Mouse (Mus musculus) heart, postnatal 0 days (tissue): ENCODE results near the gene Rpl18a. TPM values are rescaled to one million over a fixed set of nuclear protein-coding genes. Genes with fewer than 3 reads are reported as not detected.
A peak's percentile ranks its signal among the peaks of the same experiment; 100 is the strongest.

Experiments used
- ATAC-seq: fragments of 200-750 bp; cut with Nextera tagmentation; 2 replicates; pipeline ENCODE4 v1.8.0; 2017; ENCODE audit warnings: low read depth, moderate number of reproducible peaks, moderate library complexity; ENCODE audit not compliant: insufficient read depth
- DNase-seq: peaks from one replicate; pipeline ENCODE4 v3.0.0-alpha.2; 2016; ENCODE audit warnings: low spot score
- H3K27ac ChIP-seq: fragments of 300-500 bp; sonication (generic); 2 replicates; pipeline ENCODE4 v1.5.1; 2014; ENCODE audit warnings: low read depth, mild to moderate bottlenecking
- H3K27me3 ChIP-seq: fragments of 300-500 bp; sonication (generic); 2 replicates; pipeline ENCODE4 v1.6.1; 2014; ENCODE audit warnings: low read length, mixed read lengths; ENCODE audit not compliant: control insufficient read depth, insufficient read depth
- H3K36me3 ChIP-seq: fragments of 300-500 bp; sonication (generic); replicated peaks from 2 replicates; pipeline ENCODE4 v1.6.1; 2014; ENCODE audit warnings: low read length, mixed read lengths; ENCODE audit not compliant: control insufficient read depth, insufficient read depth
- H3K4me1 ChIP-seq: fragments of 300-500 bp; sonication (generic); 2 replicates; pipeline ENCODE4 v1.6.1; 2014; ENCODE audit warnings: antibody characterized with exemption; ENCODE audit not compliant: control insufficient read depth, insufficient read depth
- H3K4me2 ChIP-seq: fragments of 300-500 bp; sonication (generic); 2 replicates; pipeline ENCODE4 v1.6.1; 2014; ENCODE audit warnings: low read depth, mild to moderate bottlenecking, low read length, moderate library complexity
- H3K4me3 ChIP-seq: fragments of 300-500 bp; sonication (generic); 2 replicates; pipeline ENCODE4 v1.5.1; 2014; ENCODE audit warnings: low read depth, low read length
- H3K9ac ChIP-seq: fragments of 300-500 bp; sonication (generic); replicated peaks from 2 replicates; pipeline ENCODE4 v1.6.1; 2014; ENCODE audit warnings: low read depth, low read length, mixed read lengths
- H3K9me3 ChIP-seq: fragments of 300-500 bp; sonication (generic); replicated peaks from 2 replicates; pipeline ENCODE4 v1.6.1; 2016; ENCODE audit warnings: low read length; ENCODE audit not compliant: control insufficient read depth
- CTCF ChIP-seq: IDR thresholded peaks from 2 replicates; pipeline ENCODE4 v1.5.1; 2016; ENCODE audit warnings: antibody characterized with exemption, control low read depth, low read depth
- EP300 ChIP-seq: IDR thresholded peaks from 2 replicates; pipeline ENCODE4 v1.6.1; 2016; ENCODE audit warnings: antibody characterized with exemption, low read depth
- WGBS: fragments of 180-500 bp; shearing (Covaris S2); extraction: QIAGEN DNeasy Blood & Tissue Kit; methylation state at CpG from one replicate; pipeline ENCODE4 v1.1.7; 2014; 5-methylcytosine and 5-hydroxymethylcytosine counted together
- polyA plus RNA-seq: library from polyadenylated mRNA; unstranded; fragments of >200 nt; fragmentation: Nextera tagmentation; extraction: Ambion mirVana; gene quantifications from 2 replicates; pipeline ENCODE4 v1.2.1, GENCODE M21; 2015
- total RNA-seq: library from RNA; depleted of rRNA; stranded (reverse); fragments of >200 nt; gene quantifications from 2 replicates; pipeline ENCODE4 v1.2.3, GENCODE M21; 2014; ENCODE audit warnings: low replicate concordance

Gene Rpl18a
- total and polyA plus RNA-seq, 2 experiments from 2014 or later = 2,186 to 2,523 TPM

GRCm38 (mm10) chr8:70885612-70886011, 11.6 kb downstream of the Rpl18a start:
- Histone ChIP-seq H3K36me3 (no peaks in the 10 kb centered on the region), H3K27ac (no peak overlapping the region), H3K4me2 (no peak overlapping the region), H3K9ac (no peak overlapping the region), H3K4me3 (no peak overlapping the region), H3K27me3 (peaks cover 10% of the 10 kb centered on the region), H3K9me3 (no peaks in the 10 kb centered on the region), H3K4me1 (peaks cover 5% of the 10 kb centered on the region; the same call in 1 of the 2 replicates)
- ATAC-seq (no peak; the same call in 1 of the 2 replicates), DNase-seq (no peak)
- 13% methylated on average over 12 of the region's 12 CpGs for WGBS
- TF ChIP-seq EP300 = no peak
- no peak for TF ChIP-seq CTCF

GRCm38 (mm10) chr8:70884683-70885082, 12.5 kb downstream of the Rpl18a start:
- ATAC-seq (no peak), DNase-seq (no peak)
- Histone ChIP-seq H3K36me3 (no peaks in the 10 kb centered on the region), H3K4me2 (no peak overlapping the region), H3K27me3 (0 out of 2 replicates have a peak, but pooled peaks cover 8% of the 10 kb centered on the region), H3K4me3 (no peak overlapping the region), H3K4me1 (peaks cover 5% of the 10 kb centered on the region; the same call in 1 of the 2 replicates), H3K27ac (no peak overlapping the region), H3K9me3 (no peaks in the 10 kb centered on the region), H3K9ac (no peak overlapping the region)
- WGBS = 71% methylated on average over 10 of the region's 10 CpGs
- TF ChIP-seq CTCF = no peak

DNA sequence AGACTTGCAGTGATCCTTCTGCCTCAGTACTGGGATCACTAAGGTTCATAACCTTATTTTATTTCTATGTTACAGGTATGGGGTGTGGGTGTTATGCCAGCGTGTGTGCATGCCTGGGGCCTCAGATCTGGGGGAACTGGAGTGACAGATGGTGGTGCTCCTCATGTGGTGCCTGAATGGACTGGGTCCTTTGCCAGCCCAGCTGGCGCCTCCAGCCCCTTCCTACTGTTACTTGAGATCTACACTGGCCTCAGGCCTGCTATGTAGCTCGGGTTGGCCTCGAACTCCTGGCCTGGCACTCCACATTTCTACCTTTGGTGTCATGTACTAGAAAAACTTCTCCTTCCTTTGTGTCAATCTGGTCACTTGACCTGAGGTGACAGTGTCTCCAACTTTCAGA, 13.0 kb downstream of the Rpl18a start:
- Histone ChIP-seq H3K9me3 (no peaks in the 10 kb centered on the region), H3K27ac (no peak overlapping the region), H3K9ac (no peak overlapping the region), H3K36me3 (no peaks in the 10 kb centered on the region), H3K4me2 (no peak overlapping the region), H3K4me1 (peaks cover 5% of the 10 kb centered on the region; the same call in 1 of the 2 replicates), H3K27me3 (0 out of 2 replicates have a peak, but pooled peaks cover 8% of the 10 kb centered on the region), H3K4me3 (no peak overlapping the region)
- WGBS = 72% methylated on average over 4 of the region's 4 CpGs
- TF ChIP-seq CTCF (no peak), EP300 (no peak)
- ATAC-seq (no peak), DNase-seq (no peak)

- H3K4me3 ChIP-seq = no peak overlapping the region
- TF ChIP-seq EP300 = no peak
- TF ChIP-seq CTCF = no peak
- no peaks in the 10 kb centered on the region for H3K27me3 ChIP-seq
- no peak overlapping the region for H3K4me2 ChIP-seq
- H3K9ac ChIP-seq = no peak overlapping the region
- peaks cover 5% of the 10 kb centered on the region; the same call in 1 of the 2 replicates for H3K4me1 ChIP-seq
- WGBS = 17% methylated on average over 11 of the region's 11 CpGs
- H3K9me3 ChIP-seq = no peaks in the 10 kb centered on the region
- ATAC-seq (peak; percentile 30; the same call in 1 of the 2 replicates), DNase-seq (no peak)
- H3K27ac ChIP-seq = no peak overlapping the region
- H3K36me3 ChIP-seq = no peaks in the 10 kb centered on the region
These were observed 16.7 kb downstream of the Rpl18a start for GRCm38 (mm10) chr8:70880546-70880945.

- Histone ChIP-seq H3K27ac (no peak overlapping the region), H3K9me3 (no peaks in the 10 kb centered on the region), H3K36me3 (no peaks in the 10 kb centered on the region), H3K4me2 (no peak overlapping the region), H3K4me3 (no peak overlapping the region), H3K9ac (no peak overlapping the region), H3K27me3 (no peaks in the 10 kb centered on the region), H3K4me1 (peaks cover 5% of the 10 kb centered on the region; the same call in 1 of the 2 replicates)
- ATAC-seq = peak; percentile 58
- TF ChIP-seq CTCF = no peak
- no peak for TF ChIP-seq EP300
- no peak for DNase-seq
- 4% methylated on average over 4 of the region's 4 CpGs for WGBS
These were observed 17.1 kb downstream of the Rpl18a start for GRCm38 (mm10) chr8:70880126-70880525.

- no peak for DNase-seq
- H3K4me2 ChIP-seq = no peak overlapping the region
- no peaks in the 10 kb centered on the region for H3K9me3 ChIP-seq
- ATAC-seq = no peak
- WGBS = 55% methylated on average over 4 of the region's 4 CpGs
- no peaks in the 10 kb centered on the region for H3K36me3 ChIP-seq
- no peaks in the 10 kb centered on the region for H3K27me3 ChIP-seq
- peaks cover 5% of the 10 kb centered on the region; the same call in 1 of the 2 replicates for H3K4me1 ChIP-seq
- no peak overlapping the region for H3K4me3 ChIP-seq
- H3K27ac ChIP-seq = no peak overlapping the region
- TF ChIP-seq CTCF (no peak), EP300 (no peak)
- no peak overlapping the region for H3K9ac ChIP-seq
These were observed 17.7 kb downstream of the Rpl18a start for GRCm38 (mm10) chr8:70879500-70879899.
